Mouse (Mus musculus): ENCODE results near the gene 6330409D20Rik. TPM values are rescaled to one million over a fixed set of nuclear protein-coding genes. Genes with fewer than 3 reads are reported as not detected.
A peak's percentile ranks its signal among the peaks of the same experiment; 100 is the strongest.

The 6330409D20Rik gene
- polyA plus RNA-seq, 1 experiment from 2014 or later: 3.8 TPM

DNA sequence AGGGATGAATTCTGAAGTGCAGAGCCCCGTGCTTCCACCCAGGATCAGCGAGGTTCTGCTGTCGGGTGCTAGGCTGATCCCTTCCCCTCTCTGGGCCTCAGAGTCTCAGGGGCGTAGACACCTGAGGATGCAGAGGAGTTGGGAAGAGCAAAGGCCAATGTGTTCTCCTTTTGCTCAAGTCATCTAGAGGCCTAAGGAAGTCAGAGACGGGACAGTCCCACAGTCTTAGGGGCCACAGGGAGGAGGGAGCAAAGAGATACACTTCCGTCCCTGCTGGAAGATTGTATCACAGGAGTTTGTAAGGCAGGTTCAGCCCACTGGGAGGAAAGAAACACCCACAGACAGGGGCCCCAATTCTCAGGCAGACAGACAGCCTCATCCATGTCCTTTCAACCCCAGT lies 18.8 kb downstream of the 6330409D20Rik start:
- Histone ChIP-seq H3K27me3 (ENCODE audit: control insufficient read depth, insufficient read depth, low read length) (no peaks in the 10 kb centered on the region), H3K4me2 (replicated peaks) (no peak overlapping the region), H3K36me3 (replicated peaks; ENCODE audit: control insufficient read depth, insufficient read depth) (no peaks in the 10 kb centered on the region), H3K9ac (no peak overlapping the region), H3K27ac (no peak overlapping the region), H3K4me1 (replicated peaks; ENCODE audit: control insufficient read depth, insufficient read depth, low read length) (peaks cover 7% of the 10 kb centered on the region; the same call in 1 of the 2 replicates), H3K4me3 (replicated peaks; ENCODE audit: low read length) (no peak overlapping the region), H3K9me3 (ENCODE audit: control insufficient read depth, low read length) (no peaks in the 10 kb centered on the region)
- 59% methylated on average over 6 of the region's 6 CpGs for WGBS
- ATAC-seq (ENCODE audit: low FRiP score) (no peak), DNase-seq (ENCODE audit: low spot score) (no peak)

DNA sequence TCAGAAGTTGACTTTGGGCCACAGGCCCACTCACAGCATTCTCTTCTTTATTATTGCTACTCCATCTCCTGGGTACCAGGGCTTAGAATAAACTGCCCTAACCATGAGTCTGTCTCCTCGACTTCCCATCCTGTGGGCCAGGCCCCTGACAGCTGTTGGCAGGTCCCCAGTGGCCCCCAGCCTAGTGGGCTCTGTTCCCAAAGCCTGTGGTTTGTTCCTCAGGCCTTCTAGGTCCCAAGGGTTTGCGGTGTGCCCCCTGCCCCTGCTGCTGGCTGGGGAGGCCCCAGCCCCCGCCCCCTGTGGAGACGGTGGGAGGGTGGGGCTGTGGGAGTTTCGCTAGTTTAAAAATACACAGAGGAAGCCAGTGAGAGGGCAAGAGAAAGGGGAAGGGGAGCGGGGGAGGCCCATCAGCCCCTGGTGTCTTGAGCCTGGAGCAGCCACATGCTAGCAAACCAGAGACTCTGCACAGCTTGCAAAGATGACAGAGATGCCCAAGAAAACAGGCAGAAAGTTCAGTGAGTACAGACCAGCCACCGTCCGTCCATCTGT lies 20.1 kb downstream of the 6330409D20Rik start, which contains the start of gene Sh2d3c:
Sh2d3c (plus strand) TSS at position 375 of the 549 bp plus-strand sequence.
- 45% methylated on average over 8 of the region's 8 CpGs for WGBS
- Histone ChIP-seq H3K36me3 (replicated peaks; ENCODE audit: control insufficient read depth, insufficient read depth) (no peaks in the 10 kb centered on the region), H3K9me3 (ENCODE audit: control insufficient read depth, low read length) (no peaks in the 10 kb centered on the region), H3K4me3 (replicated peaks; ENCODE audit: low read length) (no peak within 1 kb of the TSS), H3K27ac (no peak within 1 kb of the TSS), H3K27me3 (ENCODE audit: control insufficient read depth, insufficient read depth, low read length) (no peaks in the 10 kb centered on the region), H3K9ac (no peak within 1 kb of the TSS), H3K4me1 (replicated peaks; ENCODE audit: control insufficient read depth, insufficient read depth, low read length) (peaks cover 7% of the 10 kb centered on the region; the same call in 1 of the 2 replicates), H3K4me2 (replicated peaks) (no peak within 1 kb of the TSS)
- DNase-seq (ENCODE audit: low spot score) (no peak), ATAC-seq (ENCODE audit: low FRiP score) (no peak)

DNA sequence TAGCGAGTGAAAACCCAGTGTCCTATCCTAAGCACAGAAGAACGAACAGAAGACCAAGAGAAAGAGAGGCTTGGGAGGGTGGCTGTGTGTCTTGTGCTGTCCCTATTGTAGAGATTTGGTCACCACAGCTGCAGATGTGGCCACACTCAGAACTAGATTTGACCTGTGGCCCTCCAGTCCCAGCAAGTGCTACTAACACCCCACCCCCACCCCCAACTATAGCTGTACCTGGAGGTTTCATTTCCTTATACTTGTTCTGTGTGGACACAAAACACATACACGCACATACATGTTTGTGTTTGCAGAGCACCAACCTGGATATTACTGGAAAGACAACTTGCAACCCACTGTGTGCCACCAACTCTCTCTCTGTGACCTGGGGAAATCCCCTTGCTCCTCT lies 20.8 kb downstream of the 6330409D20Rik start:
- H3K27ac ChIP-seq: no peak overlapping the region
- H3K27me3 ChIP-seq (ENCODE audit: control insufficient read depth, insufficient read depth, low read length): no peaks in the 10 kb centered on the region
- no peak overlapping the region for H3K4me2 ChIP-seq (replicated peaks)
- ATAC-seq (ENCODE audit: low FRiP score): no peak
- 91% methylated on average over 3 of the region's 3 CpGs for WGBS
- H3K4me3 ChIP-seq (replicated peaks; ENCODE audit: low read length): no peak overlapping the region
- H3K36me3 ChIP-seq (replicated peaks; ENCODE audit: control insufficient read depth, insufficient read depth): no peaks in the 10 kb centered on the region
- no peak for DNase-seq (ENCODE audit: low spot score)
- H3K9me3 ChIP-seq (ENCODE audit: control insufficient read depth, low read length): no peaks in the 10 kb centered on the region
- no peak overlapping the region for H3K9ac ChIP-seq
- peaks cover 7% of the 10 kb centered on the region; the same call in 1 of the 2 replicates for H3K4me1 ChIP-seq (replicated peaks; ENCODE audit: control insufficient read depth, insufficient read depth, low read length)

DNA sequence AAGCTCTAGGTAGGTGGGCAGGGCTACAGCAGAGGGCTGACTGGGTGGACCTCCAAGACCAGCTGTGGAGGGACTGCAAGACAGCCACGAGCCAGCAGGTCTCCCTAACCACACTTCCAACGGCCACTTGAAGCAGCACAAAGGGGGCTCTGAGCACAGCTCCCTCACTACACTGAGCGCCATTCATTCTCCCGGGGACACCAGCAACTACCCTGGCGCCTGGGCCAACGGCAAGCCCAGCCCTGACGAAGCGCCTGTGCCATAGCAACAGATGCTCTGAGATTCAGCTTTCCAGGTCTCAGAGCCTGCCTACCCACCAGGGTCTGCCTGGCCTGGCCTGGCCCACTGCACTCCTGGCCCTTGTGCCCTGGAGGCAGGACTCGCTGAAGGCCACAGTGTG lies 22.1 kb downstream of the 6330409D20Rik start:
- Histone ChIP-seq H3K9me3 (ENCODE audit: control insufficient read depth, low read length) (no peaks in the 10 kb centered on the region), H3K27ac (0 out of 2 replicates have a peak overlapping the region, but pooled peaks have one; percentile 14), H3K36me3 (replicated peaks; ENCODE audit: control insufficient read depth, insufficient read depth) (no peaks in the 10 kb centered on the region), H3K27me3 (ENCODE audit: control insufficient read depth, insufficient read depth, low read length) (no peaks in the 10 kb centered on the region), H3K4me1 (replicated peaks; ENCODE audit: control insufficient read depth, insufficient read depth, low read length) (peaks cover 14% of the 10 kb centered on the region), H3K9ac (no peak overlapping the region), H3K4me2 (replicated peaks) (no peak overlapping the region), H3K4me3 (replicated peaks; ENCODE audit: low read length) (no peak overlapping the region)
- ATAC-seq (ENCODE audit: low FRiP score): peak; percentile 49; the same call in 1 of the 2 replicates
- WGBS: 47% methylated on average over 9 of the region's 9 CpGs
- DNase-seq (ENCODE audit: low spot score): peak; percentile 49

DNA sequence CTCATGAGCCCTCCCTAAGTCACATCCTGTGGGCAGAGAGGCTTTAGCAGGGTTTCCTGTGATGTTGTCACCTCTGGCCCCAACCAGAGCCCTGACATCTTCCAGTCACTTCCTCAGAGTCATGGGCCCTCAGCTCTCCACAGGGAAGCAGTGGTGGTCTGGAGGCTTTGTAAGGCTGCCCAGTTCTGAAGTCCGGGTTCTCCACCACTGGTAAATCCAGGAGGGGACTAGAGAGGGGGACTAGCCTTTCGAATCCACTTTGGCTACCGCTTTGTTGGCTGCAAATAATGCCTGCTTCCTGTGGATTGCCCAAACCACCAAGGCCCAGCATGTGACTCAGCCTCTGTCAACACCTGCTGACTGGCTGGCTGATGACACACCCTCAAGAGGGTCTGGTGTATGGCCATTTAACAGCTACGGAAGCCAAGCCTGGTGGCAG lies 25.8 kb downstream of the 6330409D20Rik start:
- no peaks in the 10 kb centered on the region for H3K9me3 ChIP-seq (ENCODE audit: control insufficient read depth, low read length)
- H3K36me3 ChIP-seq (replicated peaks; ENCODE audit: control insufficient read depth, insufficient read depth): peaks cover 16% of the 10 kb centered on the region
- no peak overlapping the region for H3K27ac ChIP-seq
- H3K9ac ChIP-seq: no peak overlapping the region
- 66% methylated on average over 4 of the region's 4 CpGs for WGBS
- DNase-seq (ENCODE audit: low spot score): no peak
- ATAC-seq (ENCODE audit: low FRiP score): no peak
- peaks cover 20% of the 10 kb centered on the region for H3K4me1 ChIP-seq (replicated peaks; ENCODE audit: control insufficient read depth, insufficient read depth, low read length)
- H3K27me3 ChIP-seq (ENCODE audit: control insufficient read depth, insufficient read depth, low read length): no peaks in the 10 kb centered on the region
- H3K4me2 ChIP-seq (replicated peaks): no peak overlapping the region
- H3K4me3 ChIP-seq (replicated peaks; ENCODE audit: low read length): no peak overlapping the region

DNA sequence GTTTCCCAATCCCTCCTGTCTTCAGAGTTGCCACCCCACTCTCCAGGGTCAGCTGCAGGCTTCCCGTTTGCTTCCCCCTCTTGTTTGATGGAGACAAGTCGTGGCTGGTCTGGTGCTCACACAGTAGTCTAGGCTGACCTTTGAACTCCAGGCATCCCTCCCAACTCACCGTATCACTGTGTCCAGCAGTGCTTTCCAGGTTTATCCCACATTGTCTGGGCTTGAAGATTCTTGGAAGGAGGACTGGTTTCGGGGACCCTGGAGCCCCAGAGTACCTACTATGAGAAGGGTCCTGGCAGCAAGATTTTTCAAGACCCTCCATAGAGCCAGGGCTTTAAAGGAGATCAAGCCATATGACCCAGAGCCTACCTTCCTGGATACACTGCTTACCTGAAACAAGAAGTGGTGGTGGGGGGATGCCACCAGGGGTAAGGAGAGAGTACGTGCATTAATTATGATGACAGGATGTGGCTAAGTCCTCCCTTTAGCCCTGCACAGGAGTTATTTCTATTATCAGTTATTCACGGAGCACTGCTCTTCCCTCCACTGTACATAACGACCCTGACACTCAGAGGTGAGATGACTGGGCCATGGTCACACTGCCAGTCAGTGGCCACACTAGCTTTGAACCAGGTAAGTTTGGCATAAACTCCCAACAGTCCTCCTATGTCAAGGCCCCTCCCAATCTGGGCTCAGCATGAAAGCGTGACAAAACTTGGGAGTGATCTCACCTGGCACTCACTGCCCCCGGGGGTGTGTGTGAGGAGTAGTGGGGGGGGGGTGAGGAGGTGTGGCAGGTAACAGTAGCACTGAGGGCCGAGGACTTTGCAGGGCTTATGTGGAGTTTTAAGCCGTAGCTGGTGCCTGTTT lies 26.5 kb downstream of the 6330409D20Rik start:
- H3K4me3 ChIP-seq (replicated peaks; ENCODE audit: low read length): no peak overlapping the region
- no peak for ATAC-seq (ENCODE audit: low FRiP score)
- H3K4me2 ChIP-seq (replicated peaks): peak overlapping the region; percentile 96

DNA sequence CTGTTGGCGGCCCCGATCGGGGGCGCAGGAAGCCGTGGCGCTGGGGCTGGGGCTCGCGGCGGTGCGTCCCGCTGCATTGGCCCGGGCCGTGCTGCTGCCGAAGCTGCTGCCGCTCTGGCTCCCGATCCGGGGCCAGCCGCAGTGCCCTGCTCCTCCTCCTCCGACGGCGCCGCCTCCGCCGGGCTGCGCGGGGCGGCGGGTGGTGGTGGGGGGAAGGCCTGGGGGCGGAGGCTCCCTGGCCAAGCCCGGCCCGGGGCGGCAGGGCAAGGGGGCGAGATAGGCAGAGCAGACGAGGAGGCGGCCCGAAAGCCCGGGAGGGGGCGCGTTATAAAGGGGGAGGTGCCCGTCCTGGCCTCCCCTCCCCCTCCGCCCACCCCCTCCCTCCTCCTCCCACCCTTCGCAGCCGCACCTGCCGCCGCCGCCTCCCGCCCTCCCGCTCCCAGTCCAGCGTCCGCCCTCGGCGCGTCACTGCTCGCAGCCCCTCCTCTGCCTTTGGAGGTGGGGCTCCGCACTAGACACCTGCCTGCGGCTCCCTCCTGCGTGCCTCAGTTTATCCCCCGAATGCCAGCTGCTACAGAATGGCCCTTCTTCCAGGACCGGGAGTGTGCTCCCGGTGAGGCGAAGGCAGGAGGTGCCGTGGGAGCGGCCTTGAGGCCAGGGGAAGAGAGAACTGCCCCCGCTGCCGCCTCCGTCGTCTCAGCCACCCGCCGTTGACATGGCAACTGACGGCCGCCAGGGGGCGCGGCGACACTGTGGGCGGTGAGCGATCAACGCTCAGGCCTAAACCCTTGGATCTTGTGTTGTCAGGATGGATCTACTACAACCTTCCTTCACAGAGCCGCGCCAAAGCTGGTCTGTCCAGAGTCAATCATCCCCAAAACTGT lies 27.6 kb downstream of the 6330409D20Rik start, which contains the start of gene Cdk9:
Cdk9 (minus strand) TSS at position 143 of the 884 bp plus-strand sequence.
- Histone ChIP-seq H3K27me3 (ENCODE audit: control insufficient read depth, insufficient read depth, low read length) (no peaks in the 10 kb centered on the region), H3K4me2 (replicated peaks) (peak within 1 kb of the TSS; percentile 96), H3K36me3 (replicated peaks; ENCODE audit: control insufficient read depth, insufficient read depth) (peaks cover 34% of the 10 kb centered on the region), H3K9me3 (ENCODE audit: control insufficient read depth, low read length) (no peaks in the 10 kb centered on the region), H3K4me3 (replicated peaks; ENCODE audit: low read length) (peak within 1 kb of the TSS; percentile 79), H3K27ac (peak within 1 kb of the TSS; percentile 99), H3K9ac (peak within 1 kb of the TSS; percentile 92), H3K4me1 (replicated peaks; ENCODE audit: control insufficient read depth, insufficient read depth, low read length) (peaks cover 16% of the 10 kb centered on the region)
- 0% methylated on average over 53 of the region's 79 CpGs for WGBS
- DNase-seq (ENCODE audit: low spot score): peak; percentile 94
- ATAC-seq (ENCODE audit: low FRiP score): peak; percentile 88

More for the DNA sequence above, 26.5 kb downstream of the 6330409D20Rik start:
- Histone ChIP-seq H3K4me1 (replicated peaks; ENCODE audit: control insufficient read depth, insufficient read depth, low read length) (peaks cover 20% of the 10 kb centered on the region), H3K9me3 (ENCODE audit: control insufficient read depth, low read length) (no peaks in the 10 kb centered on the region), H3K27me3 (ENCODE audit: control insufficient read depth, insufficient read depth, low read length) (no peaks in the 10 kb centered on the region), H3K9ac (peak overlapping the region; percentile 92), H3K36me3 (replicated peaks; ENCODE audit: control insufficient read depth, insufficient read depth) (peaks cover 22% of the 10 kb centered on the region), H3K27ac (peak overlapping the region; percentile 99)
- DNase-seq (ENCODE audit: low spot score): no peak
- WGBS: 63% methylated on average over 11 of the region's 11 CpGs

DNA sequence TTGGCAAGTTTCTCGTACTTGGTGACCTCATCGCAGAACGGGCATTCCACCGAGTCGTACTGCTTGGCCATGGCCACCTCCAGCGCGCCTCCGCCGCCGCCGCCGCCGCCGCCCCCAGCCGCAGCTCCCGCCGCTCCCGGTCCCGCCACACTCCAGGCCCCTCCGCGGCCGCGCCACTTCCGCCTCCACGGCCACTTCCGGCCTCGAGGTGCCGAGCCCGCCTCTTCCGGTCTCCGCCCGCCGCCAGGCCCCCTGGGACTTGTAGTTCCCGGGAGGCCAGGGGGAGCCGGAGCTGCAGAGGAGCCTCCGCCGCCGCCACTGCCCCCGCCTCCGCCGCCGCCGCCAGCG lies 28.3 kb downstream of the 6330409D20Rik start:
- ATAC-seq (ENCODE audit: low FRiP score) (peak; percentile 88), DNase-seq (ENCODE audit: low spot score) (peak; percentile 94)
- H3K4me3 ChIP-seq (replicated peaks; ENCODE audit: low read length): peak overlapping the region; percentile 79
- H3K27me3 ChIP-seq (ENCODE audit: control insufficient read depth, insufficient read depth, low read length): no peaks in the 10 kb centered on the region
- peak overlapping the region; percentile 96 for H3K4me2 ChIP-seq (replicated peaks)
- WGBS: 1% methylated on average over 30 of the region's 44 CpGs
- peaks cover 16% of the 10 kb centered on the region for H3K4me1 ChIP-seq (replicated peaks; ENCODE audit: control insufficient read depth, insufficient read depth, low read length)
- peak overlapping the region; percentile 99 for H3K27ac ChIP-seq
- peak overlapping the region; percentile 92 for H3K9ac ChIP-seq
- peaks cover 40% of the 10 kb centered on the region for H3K36me3 ChIP-seq (replicated peaks; ENCODE audit: control insufficient read depth, insufficient read depth)
- H3K9me3 ChIP-seq (ENCODE audit: control insufficient read depth, low read length): no peaks in the 10 kb centered on the region

Data from hindbrain, embryonic 14.5 days (tissue).